Mouse (Mus musculus): ENCODE results near the gene Ulk3. TPM values are rescaled to one million over a fixed set of nuclear protein-coding genes. Genes with fewer than 3 reads are reported as not detected.

Ulk3 gene
- polyA plus RNA-seq, 1 experiment from 2014 or later, result 8.4 TPM

DNA sequence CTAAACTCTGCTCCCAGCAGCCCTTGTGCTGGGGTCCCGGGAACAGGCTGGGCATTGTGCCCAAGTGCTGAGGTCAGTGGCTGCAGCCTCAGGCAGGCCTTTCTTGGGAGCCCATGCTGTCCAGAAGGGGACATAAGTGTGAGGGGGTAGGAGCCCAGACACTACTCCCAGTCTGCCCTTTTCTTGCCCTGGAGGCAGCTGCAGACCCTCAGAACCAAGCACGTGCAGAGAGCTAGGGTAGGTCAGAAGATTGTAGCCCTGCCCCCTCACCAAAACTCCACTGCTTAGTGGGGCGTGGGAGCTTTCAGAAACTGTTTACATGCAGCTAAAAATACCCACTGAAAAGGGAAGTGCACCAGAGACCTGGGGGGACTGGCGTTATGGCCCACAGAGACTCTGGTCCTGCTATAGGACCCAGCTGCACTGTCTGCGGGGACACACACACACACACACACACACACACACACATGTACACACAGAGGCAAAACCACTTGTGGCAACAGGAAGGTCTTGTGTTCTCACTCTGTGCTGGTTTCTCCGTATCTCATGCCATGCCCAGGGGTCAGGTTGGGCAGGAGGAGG, 48.6 kb downstream of the Ulk3 start:
- ATAC-seq (replicated peaks; ENCODE audit: low FRiP score, low read depth) (peak; percentile 55; the same call in 1 of the 2 replicates), DNase-seq (ENCODE audit: low spot score) (peak; percentile 83)
- H3K4me3 ChIP-seq (replicated peaks; ENCODE audit: low read depth, low read length), result no peak overlapping the region
- H3K4me2 ChIP-seq (ENCODE audit: low read length), result peak overlapping the region; percentile 4
- peak overlapping the region; percentile 83 for H3K27ac ChIP-seq
- no peaks in the 10 kb centered on the region for H3K27me3 ChIP-seq (ENCODE audit: insufficient read depth, low read length)
- no peaks in the 10 kb centered on the region for H3K9me3 ChIP-seq (replicated peaks; ENCODE audit: low read length)
- H3K4me1 ChIP-seq (replicated peaks; ENCODE audit: insufficient read depth, low read length), result peaks cover 43% of the 10 kb centered on the region
- no peak for TF ChIP-seq CTCF (IDR thresholded peaks at IDR 0.05; ENCODE audit: low read depth)
- H3K36me3 ChIP-seq (ENCODE audit: insufficient read depth, low read length), result no peaks in the 10 kb centered on the region
- WGBS, result 7% methylated on average over 6 of the region's 6 CpGs
- no peak overlapping the region for H3K9ac ChIP-seq (ENCODE audit: low read depth, low read length)

DNA sequence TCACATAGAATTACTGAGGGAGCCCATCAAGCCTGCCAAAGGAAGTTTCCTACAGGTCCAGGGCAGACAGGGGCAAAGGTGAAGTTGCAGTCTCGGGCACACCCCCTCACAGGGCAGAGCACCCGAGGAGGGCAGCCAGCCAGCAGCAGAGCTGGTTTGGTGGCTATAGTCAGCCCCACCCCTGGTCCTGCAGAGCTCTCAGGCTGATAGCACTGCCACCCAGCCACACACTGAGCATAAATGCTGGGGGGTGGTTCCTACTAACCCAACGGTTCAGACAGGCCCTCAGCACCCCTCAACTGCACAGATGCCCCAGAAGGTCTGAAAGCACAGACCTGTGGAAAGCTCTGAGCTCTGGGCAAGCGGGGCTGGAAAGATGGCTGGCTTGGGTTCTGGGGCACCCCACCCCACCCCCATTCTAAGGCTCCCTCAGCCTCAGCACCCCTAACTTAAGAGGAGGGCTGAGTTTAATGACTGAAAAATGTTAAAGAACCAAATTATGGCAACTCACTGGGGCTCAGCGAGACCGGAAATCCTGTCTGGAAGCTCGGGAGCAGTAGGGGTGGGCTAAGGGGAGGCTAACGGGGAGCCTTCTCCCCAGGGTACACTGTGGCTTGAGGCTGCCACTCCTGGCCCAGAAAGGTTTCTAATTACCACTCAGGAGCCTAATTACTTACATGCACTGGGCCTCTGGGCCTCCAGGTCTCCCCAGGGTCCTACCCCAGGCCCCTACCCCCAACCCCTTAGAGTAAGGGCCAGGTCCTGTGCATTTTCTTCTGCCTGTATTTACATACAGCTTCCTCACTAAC, 49.6 kb downstream of the Ulk3 start:
- H3K9me3 ChIP-seq (replicated peaks; ENCODE audit: low read length), result no peaks in the 10 kb centered on the region
- peaks cover 54% of the 10 kb centered on the region for H3K4me1 ChIP-seq (replicated peaks; ENCODE audit: insufficient read depth, low read length)
- no peaks in the 10 kb centered on the region for H3K36me3 ChIP-seq (ENCODE audit: insufficient read depth, low read length)
- no peaks in the 10 kb centered on the region for H3K27me3 ChIP-seq (ENCODE audit: insufficient read depth, low read length)
- H3K27ac ChIP-seq, result peak overlapping the region; percentile 83
- peak overlapping the region; percentile 40 for H3K4me2 ChIP-seq (ENCODE audit: low read length)
- 15% methylated on average over 8 of the region's 8 CpGs for WGBS
- DNase-seq (ENCODE audit: low spot score), result no peak
- TF ChIP-seq CTCF (IDR thresholded peaks at IDR 0.05; ENCODE audit: low read depth), result no peak
- H3K9ac ChIP-seq (ENCODE audit: low read depth, low read length), result peak overlapping the region; percentile 31
- no peak for ATAC-seq (replicated peaks; ENCODE audit: low FRiP score, low read depth)
- H3K4me3 ChIP-seq (replicated peaks; ENCODE audit: low read depth, low read length), result no peak overlapping the region

DNA sequence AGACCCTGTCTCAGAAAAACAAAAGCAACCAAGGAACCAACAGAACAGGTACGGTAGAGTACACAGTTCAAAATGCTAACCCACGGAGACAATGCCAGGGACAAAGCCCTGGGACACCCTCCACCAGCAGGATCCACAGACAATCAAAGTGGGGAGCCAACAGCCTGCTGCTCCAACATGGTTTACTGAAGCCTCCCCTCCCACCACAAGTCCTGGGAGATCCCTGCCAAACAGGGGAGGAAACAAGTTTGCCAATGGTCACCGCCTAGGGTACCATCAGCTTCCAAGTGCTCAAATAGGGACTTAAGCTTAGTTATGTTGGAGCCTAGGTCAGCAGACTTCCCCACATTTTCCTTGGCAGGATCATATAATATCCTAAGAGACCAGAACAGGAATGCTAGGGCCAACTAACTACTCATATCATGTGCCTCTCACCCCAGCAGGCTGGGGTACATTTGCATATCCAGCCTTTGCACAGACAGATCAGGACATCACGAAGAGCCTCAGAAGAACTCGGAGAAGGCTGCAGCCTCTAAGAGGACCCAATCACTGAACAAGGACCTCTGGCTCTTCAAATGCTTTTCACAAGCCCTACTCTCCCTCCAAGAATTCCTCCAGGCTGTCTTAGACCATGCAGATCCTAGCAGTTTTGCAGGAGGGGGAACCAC, 50.5 kb downstream of the Ulk3 start:
- WGBS, result 65% methylated on average over 5 of the region's 5 CpGs

DNA sequence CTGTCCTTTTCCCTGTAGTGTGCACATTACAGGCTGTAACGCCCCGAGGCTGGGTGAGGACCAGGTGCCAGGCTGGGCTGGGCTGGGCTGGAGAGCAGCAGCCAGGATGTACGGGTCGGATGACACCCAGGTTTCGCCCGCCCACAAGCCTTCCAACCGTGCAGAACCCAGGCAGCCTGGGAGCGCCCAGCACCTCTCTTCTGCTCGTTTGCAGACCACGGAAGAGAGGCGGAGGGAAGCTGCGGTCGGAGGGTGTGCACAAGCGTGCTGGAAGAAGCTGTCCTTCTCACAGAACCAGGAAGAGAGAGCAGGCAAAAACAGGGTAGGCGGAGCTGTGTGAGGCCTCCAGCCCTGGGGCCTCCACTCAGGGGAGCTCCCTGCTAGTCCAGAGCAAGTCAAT, 51.1 kb downstream of the Ulk3 start:
- Histone ChIP-seq H3K9ac (ENCODE audit: low read depth, low read length) (peak overlapping the region; percentile 39), H3K27ac (peak overlapping the region; percentile 83), H3K36me3 (ENCODE audit: insufficient read depth, low read length) (no peaks in the 10 kb centered on the region), H3K4me1 (replicated peaks; ENCODE audit: insufficient read depth, low read length) (peaks cover 58% of the 10 kb centered on the region), H3K9me3 (replicated peaks; ENCODE audit: low read length) (no peaks in the 10 kb centered on the region), H3K4me3 (replicated peaks; ENCODE audit: low read depth, low read length) (no peak overlapping the region), H3K27me3 (ENCODE audit: insufficient read depth, low read length) (no peaks in the 10 kb centered on the region), H3K4me2 (ENCODE audit: low read length) (peak overlapping the region; percentile 40)
- ATAC-seq (replicated peaks; ENCODE audit: low FRiP score, low read depth) (peak; percentile 53; the same call in 1 of the 2 replicates), DNase-seq (ENCODE audit: low spot score) (peak; percentile 86)
- 4% methylated on average over 15 of the region's 15 CpGs for WGBS
- TF ChIP-seq CTCF (IDR thresholded peaks at IDR 0.05; ENCODE audit: low read depth), result 0 out of 2 replicates have a peak, but pooled peaks have one; percentile 3

More for the DNA sequence above, 50.5 kb downstream of the Ulk3 start:
- H3K27me3 ChIP-seq (ENCODE audit: insufficient read depth, low read length), result no peaks in the 10 kb centered on the region
- H3K4me3 ChIP-seq (replicated peaks; ENCODE audit: low read depth, low read length), result no peak overlapping the region
- ATAC-seq (replicated peaks; ENCODE audit: low FRiP score, low read depth), result no peak
- H3K4me2 ChIP-seq (ENCODE audit: low read length), result peak overlapping the region; percentile 40
- H3K36me3 ChIP-seq (ENCODE audit: insufficient read depth, low read length), result no peaks in the 10 kb centered on the region
- H3K9ac ChIP-seq (ENCODE audit: low read depth, low read length), result 0 out of 2 replicates have a peak overlapping the region, but pooled peaks have one; percentile 31
- H3K4me1 ChIP-seq (replicated peaks; ENCODE audit: insufficient read depth, low read length), result peaks cover 58% of the 10 kb centered on the region
- H3K27ac ChIP-seq, result peak overlapping the region; percentile 83
- TF ChIP-seq CTCF (IDR thresholded peaks at IDR 0.05; ENCODE audit: low read depth), result no peak
- DNase-seq (ENCODE audit: low spot score), result no peak
- no peaks in the 10 kb centered on the region for H3K9me3 ChIP-seq (replicated peaks; ENCODE audit: low read length)

DNA sequence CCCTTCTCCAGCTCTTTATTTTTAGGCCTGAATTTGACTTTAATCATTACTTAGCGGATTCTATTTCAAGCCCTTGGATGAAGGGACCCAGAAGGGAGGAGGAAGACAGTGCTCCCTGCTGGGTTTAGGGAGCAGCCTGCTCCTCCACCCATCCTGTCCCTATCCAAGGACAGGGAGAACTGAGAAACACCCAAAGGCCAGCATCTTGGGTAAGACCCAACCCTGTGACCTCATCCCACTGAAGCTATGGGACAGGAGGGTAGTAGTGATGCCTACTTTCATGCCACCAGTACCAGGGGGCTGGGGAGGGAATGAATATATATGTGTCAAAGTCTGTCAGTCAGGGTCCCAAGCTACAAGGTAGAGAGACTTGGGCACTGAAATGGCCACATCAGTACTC, 51.8 kb downstream of the Ulk3 start:
- no peak for DNase-seq (ENCODE audit: low spot score)

More for the DNA sequence above, 51.8 kb downstream of the Ulk3 start:
- peak overlapping the region; percentile 40 for H3K4me2 ChIP-seq (ENCODE audit: low read length)
- TF ChIP-seq CTCF (IDR thresholded peaks at IDR 0.05; ENCODE audit: low read depth), result no peak
- no peak overlapping the region for H3K9ac ChIP-seq (ENCODE audit: low read depth, low read length)
- peak overlapping the region; percentile 83 for H3K27ac ChIP-seq
- no peak overlapping the region for H3K4me3 ChIP-seq (replicated peaks; ENCODE audit: low read depth, low read length)
- no peaks in the 10 kb centered on the region for H3K36me3 ChIP-seq (ENCODE audit: insufficient read depth, low read length)
- 73% methylated on average over 1 of the region's 1 CpGs for WGBS
- no peak for ATAC-seq (replicated peaks; ENCODE audit: low FRiP score, low read depth)
- peaks cover 58% of the 10 kb centered on the region for H3K4me1 ChIP-seq (replicated peaks; ENCODE audit: insufficient read depth, low read length)
- H3K27me3 ChIP-seq (ENCODE audit: insufficient read depth, low read length), result no peaks in the 10 kb centered on the region
- H3K9me3 ChIP-seq (replicated peaks; ENCODE audit: low read length), result no peaks in the 10 kb centered on the region

All from kidney, postnatal 0 days (tissue).